Comparison of ENCODE assay signal across 8 mouse cellular contexts in the genomic region with DNA sequence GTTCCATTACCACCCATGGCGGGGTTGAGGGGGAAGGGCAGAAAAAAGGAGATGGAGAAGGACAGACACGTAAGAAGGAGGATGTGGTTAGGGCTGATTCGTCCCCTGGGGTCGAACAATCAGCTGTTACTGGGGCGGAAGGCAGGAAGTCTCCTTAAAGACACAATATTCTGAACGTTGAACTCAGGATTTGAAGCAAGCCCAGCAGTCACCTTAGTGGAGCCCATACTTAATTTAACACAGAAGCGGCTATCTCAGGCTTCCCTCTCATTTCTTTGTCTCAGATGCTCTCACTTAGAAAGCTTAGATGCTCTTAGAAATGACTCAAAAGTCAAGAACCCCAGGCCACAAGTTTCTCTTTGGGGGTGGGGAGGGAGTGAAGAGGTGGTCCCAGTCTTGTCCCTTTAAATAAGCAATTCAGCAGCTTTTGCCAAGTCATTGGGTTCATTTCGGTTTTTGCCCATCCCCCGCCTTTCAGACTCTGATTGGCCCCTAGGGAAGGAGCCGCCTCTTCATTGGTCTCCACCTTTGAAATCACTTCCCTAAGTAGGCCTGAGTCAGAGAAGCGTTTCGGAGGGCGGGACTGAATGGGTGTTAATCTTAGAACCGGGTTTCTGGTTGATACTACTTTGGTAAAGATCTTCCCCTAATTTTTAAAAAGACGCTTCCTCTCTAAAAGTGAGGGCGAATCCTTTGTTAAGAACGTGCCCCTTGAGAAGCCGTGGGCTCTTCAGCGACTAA. TPM values are rescaled to one million over a fixed set of nuclear protein-coding genes. Genes with fewer than 3 reads are reported as not detected.
DNase-seq lines count a peak whose midpoint lies in the region; ATAC-seq and TF ChIP-seq lines count a peak whose summit lies in the region.

No protein-coding gene starts in this region.

- peak overlapping the region; percentile 93 for H3K27ac ChIP-seq in cortical plate, adult 2 months (ENCODE audit: insufficient read depth, low read length)

- DNase-seq in adipocyte (ENCODE audit: low spot score): peak; percentile 97
- peak; percentile 89 to 90 for DNase-seq in gastrocnemius, adult 8-10 months (ENCODE audit: low spot score in 2 of 2)
- peak; percentile 97 for DNase-seq in induced T-regulatory cell, adult 2 months (ENCODE audit: low read depth)
- peak; percentile 75 to 93 for DNase-seq in left cerebral cortex, adult 8-10 months (ENCODE audit: low spot score in 2 of 2)
- peak; percentile 93 for DNase-seq in right cerebral cortex, adult 18-20 months
- peak; percentile 94 for DNase-seq in urinary bladder, postnatal 14 days (ENCODE audit: low spot score)

- H3K4me1 ChIP-seq in cortical plate, adult 2 months (ENCODE audit: control insufficient read depth, insufficient read depth, low read length): peaks cover 6% of the 10 kb centered on the region

- TF ChIP-seq POLR2A in cortical plate, adult 2 months (IDR thresholded peaks at IDR 0.05; ENCODE audit: extremely low read depth, insufficient read depth, low read length): peak; percentile 57; the same call in 1 of the 2 replicates

- peak overlapping the region; percentile 28 for H3K4me3 ChIP-seq in cortical plate, adult 2 months (ENCODE audit: insufficient read depth, low read length)

- no peak for TF ChIP-seq CTCF in cortical plate, adult 2 months (IDR thresholded peaks at IDR 0.05; ENCODE audit: extremely low read depth, insufficient read depth, low read length)

- ATAC-seq in megakaryocyte, adult 5-6 weeks (ENCODE audit: poor library complexity, severe bottlenecking): peak; percentile 45

RNA-seq across cellular contexts. Expression of gene Tlcd2, which starts 1.2 kb away (rescaled TPM):
- 0.89 and 1.3 TPM in 2 replicates for polyA plus RNA-seq in cortical plate, adult 2 months (2012; rRNA removed)
- 1 to 10 TPM; 1.9 to 2.9 (median 2.4) TPM for total RNA-seq in gastrocnemius, adult 8-10 months (2022)
- total RNA-seq in left cerebral cortex, adult 8-10 months (2022): under 1 TPM; 0.62 to 0.99 (median 0.82) TPM
- 3.1 and 7.8 TPM in 2 replicates for total RNA-seq in megakaryocyte, adult 5-6 weeks (2015)
- total RNA-seq in megakaryocyte, adult 5-6 weeks (2017): 4.6 and 5.4 TPM in 2 replicates

RNA-seq across cellular contexts. Expression of gene Wdr81, which starts 5.8 kb away (rescaled TPM):
- 12.8 and 14.1 TPM in 2 replicates for polyA plus RNA-seq in cortical plate, adult 2 months (2012; rRNA removed)
- 1 to 10 TPM; 5.2 to 7.0 (median 6.2) TPM for total RNA-seq in gastrocnemius, adult 8-10 months (2022)
- 10 to 100 TPM; 20.2 to 22.5 (median 22.0) TPM for total RNA-seq in left cerebral cortex, adult 8-10 months (2022)
- 11.1 and 11.9 TPM in 2 replicates for total RNA-seq in megakaryocyte, adult 5-6 weeks (2015)
- total RNA-seq in megakaryocyte, adult 5-6 weeks (2017): 9.3 and 11.8 TPM in 2 replicates

RNA-seq across cellular contexts. Expression of gene Serpinf2, which starts 20.9 kb away (rescaled TPM):
- 0.15 and 0.26 TPM in 2 replicates for polyA plus RNA-seq in cortical plate, adult 2 months (2012; rRNA removed)
- under 1 TPM in 1 of 4 experiments, not detected in 3; 0.38 TPM for total RNA-seq in gastrocnemius, adult 8-10 months (2022)
- total RNA-seq in left cerebral cortex, adult 8-10 months (2022): under 1 TPM in 3 of 4 experiments, not detected in 1; 0.27 to 0.84 (median 0.43) TPM
- 0.71 TPM in 1 of 2 replicates, not detected in the other for total RNA-seq in megakaryocyte, adult 5-6 weeks (2015)
- not detected in 2 replicates for total RNA-seq in megakaryocyte, adult 5-6 weeks (2017)

RNA-seq across cellular contexts. Expression of gene Prpf8, which starts 26.3 kb away (rescaled TPM):
- 88.8 and 89.2 TPM in 2 replicates for polyA plus RNA-seq in cortical plate, adult 2 months (2012; rRNA removed)
- total RNA-seq in gastrocnemius, adult 8-10 months (2022): 10 to 100 TPM; 73.7 to 90.1 (median 78.3) TPM
- 100 to 1,000 TPM; 138 to 159 (median 149) TPM for total RNA-seq in left cerebral cortex, adult 8-10 months (2022)
- 91.3 and 102 TPM in 2 replicates for total RNA-seq in megakaryocyte, adult 5-6 weeks (2015)
- total RNA-seq in megakaryocyte, adult 5-6 weeks (2017): 69.3 and 90.7 TPM in 2 replicates

RNA-seq across cellular contexts. Expression of gene Serpinf1, which starts 37.8 kb away (rescaled TPM):
- 13.7 and 15.9 TPM in 2 replicates for polyA plus RNA-seq in cortical plate, adult 2 months (2012; rRNA removed)
- 10 to 100 TPM; 21.1 to 74.1 (median 37.8) TPM for total RNA-seq in gastrocnemius, adult 8-10 months (2022)
- total RNA-seq in left cerebral cortex, adult 8-10 months (2022): 10 to 100 TPM in 2 of 4 experiments, 1 to 10 TPM in 2; 8.5 to 17.8 (median 11.3) TPM
- 26.5 and 30.8 TPM in 2 replicates for total RNA-seq in megakaryocyte, adult 5-6 weeks (2015)
- total RNA-seq in megakaryocyte, adult 5-6 weeks (2017): 36.2 and 39.2 TPM in 2 replicates

Comparison
In these comparisons a context has a peak if more than half of its experiments do, and no peak if none do; other contexts are left out.
1. Peak in every context shown above with its lines: DNase-seq, ATAC-seq, H3K4me3 ChIP-seq and H3K27ac ChIP-seq.